Mouse (Mus musculus) G1E (cell line): ENCODE measurements at regions not wholly inside any gene's neighbourhood (a gene's known extent, or its start where the extent isn't known, plus 50 kb on each side); places are given as distances from the start of the nearest gene placed in this dataset.

Experiments used
- CTCF ChIP-seq: IDR thresholded peaks from 2 replicates; pipeline ENCODE4 v1.5.1; 2012; ENCODE audit warnings: low read depth, low read length, inconsistent platforms, mixed read lengths
- GATA1 ChIP-seq: IDR thresholded peaks from 2 replicates; pipeline ENCODE4 v1.6.1; 2012; ENCODE audit warnings: borderline replicate concordance, low read length, inconsistent platforms, mixed read lengths
- POLR2AphosphoS5 ChIP-seq: IDR thresholded peaks from 2 replicates; pipeline ENCODE4 v1.6.1; 2012; ENCODE audit warnings: low read depth, low read length, inconsistent platforms; ENCODE audit not compliant: insufficient replicate concordance
- TAL1 ChIP-seq: conservative IDR thresholded peaks from 2 replicates; pipeline ENCODE4 v1.6.1; 2012; ENCODE audit warnings: low read depth, low read length, inconsistent platforms, mixed read lengths

DNA sequence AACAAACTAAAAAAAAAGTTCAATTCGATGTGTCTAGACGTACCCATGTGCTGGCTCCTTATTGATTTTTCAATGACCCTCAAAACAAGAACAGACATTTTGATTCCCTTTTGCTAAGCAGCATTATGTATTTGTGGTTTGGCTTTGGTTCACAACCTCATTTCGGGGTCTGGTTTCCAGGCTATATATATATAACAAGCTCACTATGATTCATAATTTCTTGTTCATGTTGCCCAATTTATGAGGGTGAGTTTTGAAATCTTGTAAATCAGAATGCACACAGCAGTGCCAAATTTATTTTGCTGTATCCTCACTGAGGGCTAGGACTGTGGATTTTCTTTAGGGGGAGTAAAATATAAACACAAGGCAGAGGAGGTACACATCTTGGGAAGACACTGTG lies 177.0 kb downstream of the Calcrl start:
- no peak for TF ChIP-seq CTCF
- TF ChIP-seq POLR2AphosphoS5 = no peak
- no peak for TF ChIP-seq TAL1
- no peak for TF ChIP-seq GATA1
